Mouse (Mus musculus): ENCODE data around the gene Prrc2a. TPM values are rescaled to one million over a fixed set of nuclear protein-coding genes. Genes with fewer than 3 reads are reported as not detected.

Prrc2a gene
- total RNA-seq, 2 experiments from 2014 or later, result 67.9 to 254 TPM

DNA sequence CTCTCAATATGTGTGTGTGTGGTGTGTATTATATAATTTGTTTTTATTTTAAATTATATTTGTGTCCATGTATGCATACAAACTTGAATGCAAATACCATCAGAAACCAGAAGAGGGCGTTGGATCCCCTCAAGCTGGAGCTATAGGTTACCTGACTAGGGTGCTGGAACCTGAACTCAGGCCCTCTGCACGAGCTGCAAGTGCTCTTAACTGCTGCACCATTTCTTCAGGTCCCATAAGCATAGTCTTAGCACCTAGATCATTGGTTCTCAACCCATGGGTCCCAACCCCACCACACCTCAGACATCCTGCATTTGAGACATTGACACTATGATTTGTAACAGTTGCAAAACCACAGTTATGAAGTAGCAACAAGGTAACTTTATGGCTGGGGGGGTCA lies 27.0 kb upstream of the Prrc2a start:
- ATAC-seq (replicated peaks; ENCODE audit: poor library complexity, severe bottlenecking), result no peak

GRCm38 (mm10) chr17:35190096-35190495 lies 25.4 kb upstream of the Prrc2a start:
- ATAC-seq (replicated peaks; ENCODE audit: poor library complexity, severe bottlenecking), result 0 out of 2 replicates have a peak, but pooled peaks have one; percentile 6

DNA sequence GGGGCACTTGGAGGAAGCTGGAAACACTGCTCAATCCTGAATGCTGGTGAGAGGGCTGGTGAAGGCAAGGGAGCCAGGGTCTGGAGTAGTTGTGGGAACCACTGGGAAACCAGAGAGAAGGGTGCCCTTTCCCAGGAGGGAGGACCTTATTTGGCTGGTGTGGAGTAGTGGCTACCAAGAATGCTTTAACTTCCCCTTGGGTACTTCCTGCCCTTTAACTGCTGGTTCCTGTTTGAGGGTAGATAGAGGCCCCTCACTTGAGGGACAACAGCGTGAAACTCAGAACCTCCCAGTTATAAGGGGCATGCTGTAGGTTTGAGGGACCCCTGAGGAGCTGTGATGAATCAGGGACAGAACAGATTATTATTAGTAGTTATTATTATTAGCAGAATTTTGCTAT lies 24.5 kb upstream of the Prrc2a start:
- peak; percentile 35 for ATAC-seq (replicated peaks; ENCODE audit: poor library complexity, severe bottlenecking)

DNA sequence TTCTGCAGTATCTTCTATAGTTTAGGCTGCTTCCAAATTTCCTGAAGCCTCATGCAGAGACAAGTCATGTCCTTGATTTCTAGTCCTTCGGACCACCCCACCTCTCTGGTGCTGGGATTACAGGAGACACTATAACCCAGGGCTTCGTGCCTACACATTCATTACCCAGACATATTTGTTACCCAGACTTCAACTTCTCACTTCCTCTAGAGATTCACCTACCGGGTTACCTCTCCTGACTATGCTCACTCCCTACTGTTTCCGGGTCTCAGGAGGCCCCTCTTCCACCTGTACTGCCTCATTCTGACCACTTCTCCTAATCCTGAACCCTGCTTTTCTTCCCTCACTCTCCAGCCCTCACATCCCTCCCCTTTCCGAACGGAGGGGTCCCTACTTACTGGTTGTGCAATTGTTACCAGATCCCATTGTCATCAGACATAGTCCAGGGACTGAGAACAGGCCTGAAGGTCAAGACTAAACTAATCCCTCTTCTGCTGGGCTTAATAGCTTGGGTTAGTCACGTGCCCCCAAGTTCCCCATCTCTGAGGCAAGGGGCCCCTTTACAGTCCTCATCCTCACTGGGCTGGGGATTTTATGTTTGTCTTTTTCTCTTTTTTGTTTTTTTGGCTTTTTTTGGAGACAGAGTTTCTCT lies 23.4 kb upstream of the Prrc2a start, which contains the start of gene Lst1:
Gene Lst1, minus strand, starts transcription at position 481 of the 652 bp plus-strand sequence.
- ATAC-seq (replicated peaks; ENCODE audit: poor library complexity, severe bottlenecking), result peak; percentile 47

DNA sequence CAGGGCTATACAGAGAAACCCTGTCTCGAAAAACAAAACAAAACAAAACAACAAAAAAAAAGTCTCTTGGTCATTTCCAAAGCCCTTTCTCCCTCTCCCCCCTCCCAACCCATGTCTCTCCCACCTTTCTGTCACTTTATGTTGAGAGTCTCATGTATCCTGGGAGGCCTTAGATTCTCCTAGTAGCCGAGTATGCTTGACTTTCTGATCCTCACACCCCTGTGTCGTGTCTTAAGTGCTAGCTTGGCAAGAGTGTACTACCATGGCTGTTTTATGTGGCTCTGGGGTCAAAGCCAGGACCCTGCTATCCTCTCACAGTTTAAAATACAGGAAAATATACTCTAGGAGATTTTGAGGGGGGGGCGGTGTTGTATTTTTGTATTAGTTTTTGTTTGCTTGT lies 22.6 kb upstream of the Prrc2a start:
- ATAC-seq (replicated peaks; ENCODE audit: poor library complexity, severe bottlenecking), result no peak

- peak; percentile 16; the same call in 1 of the 2 replicates for ATAC-seq (replicated peaks; ENCODE audit: poor library complexity, severe bottlenecking)
Measured at GRCm38 (mm10) chr17:35186681-35187080, 22.0 kb upstream of the Prrc2a start.

DNA sequence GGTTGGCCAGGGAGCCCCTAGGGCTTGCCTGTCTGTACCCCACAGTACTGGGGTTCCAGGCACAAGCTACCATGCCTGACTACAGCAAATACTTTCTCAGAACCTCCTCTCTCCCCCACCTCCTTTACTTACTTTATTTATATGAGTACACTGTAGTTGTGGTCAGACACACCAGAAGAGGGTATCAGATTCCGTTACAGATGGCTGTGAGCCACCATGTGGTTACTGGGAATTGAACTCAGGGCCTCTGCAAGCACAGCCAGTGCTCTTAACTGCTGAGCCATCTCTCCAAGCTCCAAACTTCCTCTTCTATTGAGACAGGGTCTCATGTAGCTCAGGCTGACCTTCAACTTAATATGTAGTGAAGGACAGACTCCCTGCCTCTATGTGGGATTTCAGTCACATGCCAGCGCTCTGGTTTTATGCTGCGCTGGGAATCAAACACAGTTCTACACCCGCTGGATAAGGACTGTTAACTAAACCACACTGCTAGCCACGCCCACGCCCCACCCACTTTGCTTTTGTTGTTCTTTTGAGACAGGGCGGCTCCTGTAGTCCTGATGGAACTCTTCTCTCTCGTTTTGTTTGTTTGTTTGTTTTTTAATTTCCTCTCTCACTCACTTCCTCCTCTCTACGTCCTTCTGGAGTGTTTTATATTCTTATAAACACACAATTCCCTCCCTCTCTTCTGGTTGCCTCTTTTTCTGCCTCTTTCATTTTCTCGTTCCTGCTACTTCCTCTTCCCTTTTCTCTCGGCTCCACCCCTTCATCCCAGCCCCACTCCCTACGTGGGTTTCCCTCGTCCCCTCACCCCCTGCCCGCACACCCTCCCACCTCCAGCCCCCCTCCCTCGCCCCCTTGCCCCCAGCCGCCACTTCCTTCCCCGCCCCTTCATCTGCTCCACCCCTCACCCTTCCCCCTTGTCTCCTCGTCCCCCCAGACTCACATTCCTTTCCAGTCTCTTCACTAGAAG lies 21.2 kb upstream of the Prrc2a start:
- peak; percentile 48 for ATAC-seq (replicated peaks; ENCODE audit: poor library complexity, severe bottlenecking)

GRCm38 (mm10) chr17:35180093-35180492 lies 15.4 kb upstream of the Prrc2a start:
- no peak for ATAC-seq (replicated peaks; ENCODE audit: poor library complexity, severe bottlenecking)

- peak; percentile 92 for ATAC-seq (replicated peaks; ENCODE audit: poor library complexity, severe bottlenecking)
Measured at GRCm38 (mm10) chr17:35178528-35178927, 13.8 kb upstream of the Prrc2a start.

- ATAC-seq (replicated peaks; ENCODE audit: poor library complexity, severe bottlenecking), result no peak
Measured at GRCm38 (mm10) chr17:35175968-35176367, 11.3 kb upstream of the Prrc2a start, which contains the start of gene Aif1. Aif1 (minus strand) TSS chr17:35176068.

- ATAC-seq (replicated peaks; ENCODE audit: poor library complexity, severe bottlenecking), result no peak
Measured at GRCm38 (mm10) chr17:35175382-35175781, 10.7 kb upstream of the Prrc2a start.

DNA sequence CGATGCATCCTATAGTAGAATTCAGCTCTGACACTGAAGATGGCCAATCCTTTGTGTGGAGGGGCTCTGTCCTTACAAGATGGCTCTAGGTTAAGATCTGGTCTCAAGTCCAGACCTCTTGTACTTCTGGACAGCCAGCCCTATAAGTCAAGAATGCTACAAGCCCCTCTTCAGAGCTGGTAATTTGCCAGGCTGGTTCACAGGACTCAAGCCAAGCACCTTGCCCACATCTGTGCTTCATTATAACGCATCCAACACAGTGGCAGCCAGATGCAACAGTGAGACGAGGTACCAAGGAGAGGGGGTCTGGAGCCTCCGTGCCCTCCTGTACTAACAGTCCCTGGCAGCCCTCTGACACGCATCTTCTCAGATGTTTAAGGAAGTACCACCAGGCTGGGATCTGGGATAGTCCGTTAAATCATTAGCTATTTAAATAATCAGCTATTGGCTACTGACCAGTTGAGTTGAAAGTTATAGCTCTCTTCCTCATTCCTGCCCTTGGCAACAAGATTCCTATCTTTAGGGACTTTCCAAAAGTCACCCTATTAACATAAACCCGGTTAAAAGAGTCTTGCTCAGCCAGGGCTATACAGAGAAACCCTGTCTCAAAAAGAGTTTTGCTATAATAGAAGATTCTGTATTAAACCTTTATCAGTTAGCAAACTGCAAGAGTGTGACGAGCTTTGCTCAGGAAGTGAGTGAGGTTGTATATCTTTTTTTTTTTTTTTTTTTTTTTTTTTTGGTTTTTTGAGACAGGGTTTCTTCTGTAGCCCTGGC lies 9.7 kb upstream of the Prrc2a start:
- no peak for ATAC-seq (replicated peaks; ENCODE audit: poor library complexity, severe bottlenecking)

GRCm38 (mm10) chr17:35173329-35173728 lies 8.6 kb upstream of the Prrc2a start:
- ATAC-seq (replicated peaks; ENCODE audit: poor library complexity, severe bottlenecking), result peak; percentile 63

GRCm38 (mm10) chr17:35172445-35173234 lies 7.9 kb upstream of the Prrc2a start:
- peak; percentile 85 for ATAC-seq (replicated peaks; ENCODE audit: poor library complexity, severe bottlenecking)

- ATAC-seq (replicated peaks; ENCODE audit: poor library complexity, severe bottlenecking), result no peak
Measured at GRCm38 (mm10) chr17:35168541-35169207, 4.0 kb upstream of the Prrc2a start.

- no peak for ATAC-seq (replicated peaks; ENCODE audit: poor library complexity, severe bottlenecking)
Measured at GRCm38 (mm10) chr17:35167794-35168193, 3.1 kb upstream of the Prrc2a start.

DNA sequence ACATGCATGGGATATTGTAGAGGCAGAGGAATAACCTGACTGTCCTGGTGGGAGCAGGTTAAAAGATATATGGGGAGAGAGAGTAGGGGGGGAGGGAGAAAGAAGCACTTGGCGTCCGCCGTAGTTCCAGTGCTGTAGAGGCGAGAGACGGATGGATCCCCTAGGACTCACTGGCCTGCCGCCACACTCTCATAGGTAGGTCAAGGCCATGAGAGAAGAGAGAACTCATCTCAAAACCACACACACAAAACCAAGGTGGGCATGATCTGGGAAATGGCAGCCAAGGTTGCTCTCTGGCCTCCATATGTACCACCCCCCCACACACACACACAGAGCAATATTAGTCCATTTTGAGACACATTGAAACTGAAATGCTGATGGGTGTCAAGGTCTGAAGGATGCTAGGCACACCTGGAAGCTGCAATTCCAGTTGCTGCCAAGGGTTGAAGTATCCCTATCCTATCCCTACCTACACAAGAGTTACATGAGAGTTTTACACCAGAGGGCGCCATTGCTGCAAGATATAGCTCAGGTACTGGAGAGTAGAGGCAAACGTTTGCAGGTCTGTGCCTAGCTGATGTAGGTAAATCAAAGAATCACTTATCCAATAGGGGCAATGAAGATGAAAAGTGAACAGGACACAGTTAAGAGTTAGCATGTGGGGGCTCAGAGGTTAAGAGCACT lies 1.8 kb upstream of the Prrc2a start:
- ATAC-seq (replicated peaks; ENCODE audit: poor library complexity, severe bottlenecking), result no peak

- no peak for ATAC-seq (replicated peaks; ENCODE audit: poor library complexity, severe bottlenecking)
Measured at GRCm38 (mm10) chr17:35165451-35166155, 906 bp upstream of the Prrc2a start.
